Mouse (Mus musculus) embryonic facial prominence, embryonic 11.5 days (tissue): Measurements from ENCODE around the gene Phf19. TPM values are rescaled to one million over a fixed set of nuclear protein-coding genes. Genes with fewer than 3 reads are reported as not detected.

Source experiments
- ATAC-seq: fragments of 200-750 bp; cut with Nextera tagmentation; replicated peaks from 2 replicates; pipeline ENCODE4 v1.8.0; 2017; ENCODE audit warnings: low read depth; ENCODE audit not compliant: insufficient number of reproducible peaks, low FRiP score, low TSS enrichment
- DNase-seq: peaks from one replicate; pipeline ENCODE4 v3.0.0-alpha.2; 2015; ENCODE audit warnings: low spot score
- H3K27ac ChIP-seq: fragments of 300-500 bp; sonication (generic); replicated peaks from 2 replicates; pipeline ENCODE4 v1.5.1; 2014; ENCODE audit warnings: mild to moderate bottlenecking, low read depth, low read length, control low read depth
- H3K27me3 ChIP-seq: fragments of 300-500 bp; sonication (generic); 2 replicates; pipeline ENCODE4 v1.6.1; 2014; ENCODE audit warnings: mild to moderate bottlenecking, low read length, moderate library complexity, mixed read lengths; ENCODE audit not compliant: control insufficient read depth, insufficient read depth
- H3K36me3 ChIP-seq: fragments of 300-500 bp; sonication (generic); replicated peaks from 2 replicates; pipeline ENCODE4 v1.6.1; 2014; ENCODE audit warnings: low read depth, mild to moderate bottlenecking, low read length, moderate library complexity, mixed read lengths; ENCODE audit not compliant: control insufficient read depth, insufficient read depth
- H3K4me1 ChIP-seq: fragments of 300-500 bp; sonication (generic); 2 replicates; pipeline ENCODE4 v1.6.1; 2014; ENCODE audit warnings: low read length, mixed read lengths; ENCODE audit not compliant: control insufficient read depth, insufficient read depth
- H3K4me2 ChIP-seq: fragments of 300-500 bp; sonication (generic); 2 replicates; pipeline ENCODE4 v1.6.1; 2014; ENCODE audit warnings: low read depth, mild to moderate bottlenecking, control low read depth, low read length, moderate library complexity
- H3K4me3 ChIP-seq: fragments of 300-500 bp; sonication (generic); 2 replicates; pipeline ENCODE4 v1.5.1; 2014; ENCODE audit warnings: low read depth, low read length, control low read depth
- H3K9ac ChIP-seq: fragments of 300-500 bp; sonication (generic); replicated peaks from 2 replicates; pipeline ENCODE4 v1.6.1; 2014; ENCODE audit warnings: mild to moderate bottlenecking, control low read depth, low read length
- H3K9me3 ChIP-seq: fragments of 300-500 bp; sonication (generic); replicated peaks from 2 replicates; pipeline ENCODE4 v1.6.1; 2016; ENCODE audit warnings: mild to moderate bottlenecking, low read length, inconsistent platforms, mixed read lengths; ENCODE audit not compliant: control insufficient read depth
- WGBS: fragments of 180-500 bp; shearing (Covaris S2); extraction: QIAGEN DNeasy Blood & Tissue Kit; methylation state at CpG from one replicate; pipeline ENCODE4 v1.1.7; 2014; 5-methylcytosine and 5-hydroxymethylcytosine counted together
- polyA plus RNA-seq: library from polyadenylated mRNA; unstranded; fragments of >200 nt; fragmentation: Nextera tagmentation; extraction: Ambion mirVana; gene quantifications from 2 replicates; pipeline ENCODE4 v1.2.1, GENCODE M21; 2014

The Phf19 gene
- polyA plus RNA-seq, 1 experiment from 2014 or later, result 2.2 TPM

DNA sequence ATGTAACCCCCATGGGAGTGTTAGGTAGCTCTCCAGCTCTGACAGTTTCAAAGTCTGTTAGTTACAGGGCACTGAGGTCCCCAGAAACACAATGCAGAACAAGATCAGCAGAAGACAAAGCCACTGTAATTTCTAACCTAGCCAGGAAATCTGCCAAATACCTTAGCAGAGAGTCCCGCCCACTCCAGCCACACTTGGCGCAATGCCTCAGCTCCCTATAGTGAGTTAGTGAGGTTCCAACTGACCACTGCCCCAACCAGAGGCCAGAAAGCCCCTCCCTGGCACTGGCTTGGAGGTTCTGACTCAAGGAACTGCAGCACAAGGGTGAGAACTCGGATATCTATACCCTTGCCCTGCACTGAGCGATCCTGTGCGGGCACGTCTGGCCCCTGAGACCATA lies 11.1 kb downstream of the Phf19 start:
- ATAC-seq (no peak), DNase-seq (no peak)
- H3K27me3 ChIP-seq, result no peaks in the 10 kb centered on the region
- no peak overlapping the region for H3K4me2 ChIP-seq
- WGBS, result 86% methylated on average over 6 of the region's 6 CpGs
- H3K4me3 ChIP-seq, result no peak overlapping the region
- H3K36me3 ChIP-seq, result no peaks in the 10 kb centered on the region
- H3K9ac ChIP-seq, result no peak overlapping the region
- no peak overlapping the region for H3K27ac ChIP-seq
- H3K4me1 ChIP-seq, result no peaks in the 10 kb centered on the region; the same call in 1 of the 2 replicates
- H3K9me3 ChIP-seq, result no peaks in the 10 kb centered on the region

DNA sequence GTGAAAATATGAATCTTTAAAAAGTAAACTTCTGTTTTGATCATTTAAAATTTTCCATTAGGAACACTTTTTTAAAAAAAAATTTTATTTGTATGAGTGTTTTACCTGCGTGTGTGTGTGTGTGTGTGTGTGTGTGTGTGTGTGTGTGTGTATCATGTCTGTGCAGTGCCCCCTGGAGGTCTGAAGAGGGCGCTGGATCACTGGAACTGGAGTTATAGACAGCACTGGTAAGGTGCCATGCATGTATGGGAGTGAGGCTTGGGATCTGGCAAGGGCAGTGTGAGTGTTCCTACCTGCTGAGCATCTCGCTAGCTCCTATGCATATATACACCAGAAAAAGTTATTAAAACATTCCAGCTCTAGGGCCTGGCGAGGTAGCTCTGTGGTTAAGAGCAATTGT lies 12.1 kb downstream of the Phf19 start:
- no peaks in the 10 kb centered on the region for H3K9me3 ChIP-seq
- H3K27ac ChIP-seq, result no peak overlapping the region
- 74% methylated on average over 4 of the region's 4 CpGs for WGBS
- H3K27me3 ChIP-seq, result no peaks in the 10 kb centered on the region
- no peak overlapping the region for H3K4me2 ChIP-seq
- H3K9ac ChIP-seq, result no peak overlapping the region
- no peaks in the 10 kb centered on the region; the same call in 1 of the 2 replicates for H3K4me1 ChIP-seq
- ATAC-seq, result no peak
- no peak for DNase-seq
- H3K4me3 ChIP-seq, result no peak overlapping the region
- H3K36me3 ChIP-seq, result no peaks in the 10 kb centered on the region

DNA sequence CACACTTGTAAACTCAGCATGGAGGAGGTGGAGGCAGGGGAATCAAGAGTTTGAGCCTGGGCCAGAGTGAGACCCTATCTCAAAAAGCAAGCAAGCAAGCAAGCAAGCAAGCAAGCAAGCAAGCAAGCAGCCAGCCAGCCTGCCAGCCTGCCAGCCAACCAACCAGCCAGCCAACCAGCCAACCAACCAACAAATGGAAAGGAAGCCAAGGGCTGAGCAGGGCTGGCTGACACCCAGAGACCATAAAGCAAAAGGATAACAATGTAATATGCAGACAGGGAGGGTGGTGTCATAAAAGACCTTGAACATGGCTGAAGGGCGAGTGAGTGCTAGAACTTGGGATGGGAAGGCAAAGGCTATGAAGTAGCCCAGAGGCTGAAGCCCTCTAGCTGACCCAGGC lies 13.4 kb downstream of the Phf19 start:
- Histone ChIP-seq H3K4me3 (no peak overlapping the region), H3K27ac (no peak overlapping the region), H3K4me1 (no peaks in the 10 kb centered on the region; the same call in 1 of the 2 replicates), H3K4me2 (no peak overlapping the region), H3K36me3 (no peaks in the 10 kb centered on the region), H3K9ac (no peak overlapping the region), H3K9me3 (no peaks in the 10 kb centered on the region), H3K27me3 (no peaks in the 10 kb centered on the region)
- ATAC-seq, result no peak
- DNase-seq, result no peak
- WGBS, result 71% methylated on average over 1 of the region's 1 CpGs

DNA sequence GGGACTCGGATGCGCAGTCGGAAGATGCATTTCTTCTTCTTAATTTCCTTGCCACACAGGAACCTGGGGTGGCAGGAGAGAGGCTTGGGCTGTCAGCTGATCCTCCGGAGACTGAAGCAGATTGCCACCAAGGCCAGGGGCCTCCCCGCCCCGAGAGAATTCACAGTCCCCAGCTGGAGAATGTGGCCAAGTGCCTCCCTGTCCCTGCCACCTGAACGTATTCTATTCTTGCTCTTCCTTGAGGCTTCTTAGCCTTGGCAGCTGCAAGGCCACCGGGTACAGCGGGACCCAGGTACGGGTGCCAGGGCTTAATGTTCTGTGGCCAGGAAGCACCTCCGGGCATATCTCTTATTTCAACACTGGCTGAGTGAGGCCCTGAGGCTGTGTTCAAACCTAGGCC lies 14.1 kb downstream of the Phf19 start:
- no peak for DNase-seq

DNA sequence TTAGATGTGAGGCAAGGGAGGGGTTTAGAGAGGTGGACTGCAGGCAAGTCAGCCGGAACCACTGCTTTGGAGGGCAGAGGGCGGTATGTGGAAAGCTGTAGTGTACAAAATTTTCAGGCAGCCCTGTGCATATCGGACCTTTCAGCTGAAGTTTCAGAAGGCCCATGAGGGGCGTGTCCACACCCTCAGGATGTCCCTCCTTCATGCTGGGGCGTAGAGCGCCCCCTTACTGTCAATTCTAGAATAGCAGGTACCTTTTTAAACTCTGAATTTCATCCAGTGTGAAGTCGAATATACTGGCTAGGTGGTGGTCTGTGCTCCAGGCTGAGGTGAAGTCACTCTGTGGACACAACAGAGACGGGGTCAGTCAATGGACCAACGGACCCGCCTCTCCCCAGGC lies 16.0 kb downstream of the Phf19 start:
- no peak overlapping the region for H3K27ac ChIP-seq
- ATAC-seq (no peak), DNase-seq (peak; percentile 69)
- H3K4me3 ChIP-seq, result no peak overlapping the region
- no peak overlapping the region for H3K9ac ChIP-seq
- no peaks in the 10 kb centered on the region for H3K4me1 ChIP-seq
- H3K27me3 ChIP-seq, result no peaks in the 10 kb centered on the region
- no peak overlapping the region for H3K4me2 ChIP-seq
- WGBS, result 23% methylated on average over 10 of the region's 10 CpGs
- no peaks in the 10 kb centered on the region for H3K36me3 ChIP-seq
- H3K9me3 ChIP-seq, result no peaks in the 10 kb centered on the region

More for the DNA sequence above, 14.1 kb downstream of the Phf19 start:
- no peak overlapping the region for H3K27ac ChIP-seq
- no peak overlapping the region for H3K4me3 ChIP-seq
- no peak overlapping the region for H3K9ac ChIP-seq
- H3K27me3 ChIP-seq, result no peaks in the 10 kb centered on the region
- H3K36me3 ChIP-seq, result no peaks in the 10 kb centered on the region
- H3K4me2 ChIP-seq, result no peak overlapping the region
- H3K4me1 ChIP-seq, result no peaks in the 10 kb centered on the region; the same call in 1 of the 2 replicates
- no peaks in the 10 kb centered on the region for H3K9me3 ChIP-seq
- ATAC-seq, result no peak
- WGBS, result 72% methylated on average over 11 of the region's 11 CpGs

DNA sequence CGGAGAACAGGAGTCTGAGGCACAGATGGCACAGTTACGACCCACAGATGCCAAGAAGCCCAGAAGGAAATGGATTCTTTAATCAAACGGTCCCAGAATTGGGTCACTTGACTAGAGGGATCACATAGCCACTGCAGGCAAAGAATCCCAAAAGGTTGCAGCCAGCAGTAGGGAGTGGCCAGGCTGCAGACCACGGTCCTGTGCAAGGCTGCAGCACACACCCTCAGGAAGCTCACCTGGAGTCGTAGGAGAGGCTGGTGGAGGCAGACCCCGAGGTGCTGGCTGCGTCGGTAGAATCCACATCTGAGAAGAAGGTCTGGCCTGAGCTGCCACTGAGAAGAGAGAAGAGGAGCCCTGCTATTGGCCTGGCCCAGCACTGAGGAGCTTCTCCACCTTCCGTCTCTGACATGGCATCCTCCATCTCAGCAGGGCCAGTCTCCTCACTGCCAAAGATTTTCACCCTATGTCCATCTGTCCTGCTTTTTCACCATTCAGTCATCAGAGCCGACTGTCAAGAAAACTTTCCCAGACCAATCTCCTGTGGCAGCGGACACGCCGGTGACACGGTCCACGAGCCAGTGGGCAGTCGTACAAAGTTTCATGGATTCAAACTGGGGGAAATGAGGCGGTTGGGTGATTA lies 16.9 kb downstream of the Phf19 start:
- no peaks in the 10 kb centered on the region for H3K36me3 ChIP-seq
- H3K9me3 ChIP-seq, result no peaks in the 10 kb centered on the region
- no peak overlapping the region for H3K9ac ChIP-seq
- H3K4me2 ChIP-seq, result no peak overlapping the region
- DNase-seq (no peak), ATAC-seq (no peak)
- no peak overlapping the region for H3K4me3 ChIP-seq
- H3K27me3 ChIP-seq, result no peaks in the 10 kb centered on the region
- WGBS, result 85% methylated on average over 17 of the region's 17 CpGs
- no peak overlapping the region for H3K27ac ChIP-seq
- no peaks in the 10 kb centered on the region for H3K4me1 ChIP-seq

DNA sequence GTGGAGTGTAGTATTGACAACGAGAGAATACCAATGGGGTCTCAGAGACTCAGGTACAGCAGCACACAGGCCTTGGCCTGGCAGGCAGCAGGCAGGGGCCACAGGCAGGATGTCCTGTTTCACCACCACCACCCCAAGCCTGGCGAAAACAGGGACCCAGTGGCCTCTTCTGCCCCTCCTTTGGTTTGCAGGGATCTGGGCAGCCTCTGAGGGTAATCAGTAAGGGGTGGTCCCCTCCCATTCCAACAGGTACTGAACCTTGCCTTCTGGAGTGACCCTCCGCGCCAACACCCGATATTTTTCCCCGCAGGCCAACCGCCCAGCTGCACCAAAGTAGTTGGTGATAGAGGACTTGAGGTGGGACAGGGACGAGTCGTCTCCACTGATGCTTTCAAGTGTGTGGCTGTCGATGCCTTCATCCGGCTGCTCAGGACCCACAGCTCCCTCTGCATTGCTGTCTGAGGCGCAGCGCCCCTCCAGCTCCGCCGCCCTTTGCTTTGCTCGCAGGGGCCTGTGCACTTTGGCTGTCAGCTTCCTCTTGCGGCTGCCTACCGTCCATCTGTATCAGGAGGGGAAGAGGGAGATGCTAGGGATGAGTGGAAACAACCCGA lies 18.2 kb downstream of the Phf19 start:
- ATAC-seq, result no peak
- Histone ChIP-seq H3K9ac (no peak overlapping the region), H3K27me3 (no peaks in the 10 kb centered on the region), H3K4me2 (no peak overlapping the region), H3K4me1 (no peaks in the 10 kb centered on the region), H3K27ac (no peak overlapping the region), H3K36me3 (no peaks in the 10 kb centered on the region), H3K4me3 (no peak overlapping the region), H3K9me3 (no peaks in the 10 kb centered on the region)
- DNase-seq, result no peak
- WGBS, result 75% methylated on average over 19 of the region's 19 CpGs

DNA sequence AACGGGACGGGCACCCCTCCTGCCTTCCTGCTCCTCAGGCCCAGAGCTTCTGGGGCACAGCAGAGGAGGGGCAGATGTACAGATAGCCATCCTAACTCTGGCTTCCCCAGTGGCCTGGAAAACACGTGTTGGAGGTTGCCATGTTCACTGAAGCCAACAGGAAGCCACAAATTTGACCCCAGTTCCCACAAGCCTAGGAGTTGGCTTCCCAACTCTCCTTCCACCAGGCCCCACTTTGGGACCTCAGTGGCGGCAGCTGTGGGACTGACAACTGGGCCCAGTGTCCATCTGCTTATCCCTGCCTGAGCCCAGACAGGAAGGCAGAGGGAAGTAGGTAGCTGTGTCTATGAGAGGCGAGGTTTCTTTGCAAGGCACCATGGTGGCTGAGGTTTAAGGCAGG lies 19.9 kb downstream of the Phf19 start:
- Histone ChIP-seq H3K9me3 (no peaks in the 10 kb centered on the region), H3K27ac (no peak overlapping the region), H3K36me3 (no peaks in the 10 kb centered on the region), H3K9ac (no peak overlapping the region), H3K27me3 (no peaks in the 10 kb centered on the region), H3K4me1 (no peaks in the 10 kb centered on the region), H3K4me3 (no peak overlapping the region), H3K4me2 (no peak overlapping the region)
- ATAC-seq (no peak), DNase-seq (no peak)
- 67% methylated on average over 5 of the region's 5 CpGs for WGBS
